Mouse (Mus musculus): Measurements from ENCODE around the gene Kcnj16.

- TF ChIP-seq TAL1 (IDR thresholded peaks at IDR 0.05; ENCODE audit: low read length) (no peak), GATA1 (IDR thresholded peaks at IDR 0.05; ENCODE audit: low read length) (no peak)
These were observed 1.1 kb downstream of the Kcnj16 start for GRCm38 (mm10) chr11:110968901-110969300.

All from erythroblast, embryonic 14.5 days (primary cell).